Mouse (Mus musculus) midbrain, embryonic 10.5 days (tissue): ENCODE results near the gene Lrit2. TPM values are rescaled to one million over a fixed set of nuclear protein-coding genes. Genes with fewer than 3 reads are reported as not detected.

Source experiments
- DNase-seq: peaks from one replicate; pipeline ENCODE4 v3.0.0-alpha.2; 2017; ENCODE audit warnings: low spot score
- H3K27ac ChIP-seq: fragments of 300-500 bp; sonication (generic); replicated peaks from 2 replicates; pipeline ENCODE4 v1.5.1; 2016; ENCODE audit warnings: mild to moderate bottlenecking
- H3K27me3 ChIP-seq: fragments of 300-500 bp; sonication (generic); 2 replicates; pipeline ENCODE4 v1.6.1; 2016; ENCODE audit warnings: low read depth, mild to moderate bottlenecking; ENCODE audit not compliant: poor library complexity, severe bottlenecking
- H3K36me3 ChIP-seq: fragments of 300-500 bp; sonication (generic); 2 replicates; pipeline ENCODE4 v1.6.1; 2016; ENCODE audit warnings: mild to moderate bottlenecking, moderate library complexity
- H3K4me1 ChIP-seq: fragments of 300-500 bp; sonication (generic); 2 replicates; pipeline ENCODE4 v1.6.1; 2016
- H3K4me3 ChIP-seq: fragments of 300-500 bp; sonication (generic); 2 replicates; pipeline ENCODE4 v1.5.1; 2016; ENCODE audit warnings: mild to moderate bottlenecking, moderate library complexity
- H3K9me3 ChIP-seq: fragments of 300-500 bp; sonication (generic); replicated peaks from 2 replicates; pipeline ENCODE4 v1.6.1; 2016; ENCODE audit warnings: mild to moderate bottlenecking
- WGBS: fragments of 180-500 bp; shearing (Covaris S2); methylation state at CpG from one replicate; pipeline ENCODE4 v1.1.7; 2016; 5-methylcytosine and 5-hydroxymethylcytosine counted together
- polyA plus RNA-seq: library from polyadenylated mRNA; unstranded; fragments of >200 nt; fragmentation: Nextera tagmentation; extraction: Ambion mirVana; gene quantifications from 2 replicates; pipeline ENCODE4 v1.2.1, GENCODE M21; 2016

Gene Lrit2
- polyA plus RNA-seq, 1 experiment from 2014 or later = not detected

- Histone ChIP-seq H3K4me3 (no peak overlapping the region), H3K36me3 (no peaks in the 10 kb centered on the region), H3K27me3 (peaks cover 33% of the 10 kb centered on the region), H3K9me3 (no peaks in the 10 kb centered on the region), H3K27ac (no peak overlapping the region), H3K4me1 (peaks cover 15% of the 10 kb centered on the region)
- WGBS = 79% methylated on average over 6 of the region's 6 CpGs
- DNase-seq = no peak
Observed at GRCm38 (mm10) chr14:37094436-37094835, 26.7 kb downstream of the Lrit2 start.

GRCm38 (mm10) chr14:37095556-37095955 lies 27.8 kb downstream of the Lrit2 start:
- Histone ChIP-seq H3K27me3 (peaks cover 37% of the 10 kb centered on the region), H3K9me3 (no peaks in the 10 kb centered on the region), H3K27ac (no peak overlapping the region), H3K36me3 (no peaks in the 10 kb centered on the region), H3K4me3 (no peak overlapping the region), H3K4me1 (peaks cover 15% of the 10 kb centered on the region)
- DNase-seq = no peak
- 77% methylated on average over 4 of the region's 4 CpGs for WGBS

- peak within 1 kb of the TSS; percentile 46; the same call in 1 of the 2 replicates for H3K27ac ChIP-seq
- no peaks in the 10 kb centered on the region for H3K9me3 ChIP-seq
- H3K36me3 ChIP-seq = no peaks in the 10 kb centered on the region
- H3K4me1 ChIP-seq = peaks cover 15% of the 10 kb centered on the region
- peak within 1 kb of the TSS; percentile 56 for H3K4me3 ChIP-seq
- under 1% methylated on average over 30 of the region's 30 CpGs for WGBS
- peak; percentile 43 for DNase-seq
- peaks cover 37% of the 10 kb centered on the region for H3K27me3 ChIP-seq
Observed at GRCm38 (mm10) chr14:37097956-37098530, 30.3 kb downstream of the Lrit2 start, which contains the start of gene Cdhr1. Gene Cdhr1 (minus strand): TSS chr14:37098347.

- 81% methylated on average over 5 of the region's 5 CpGs for WGBS
- no peak for DNase-seq
- Histone ChIP-seq H3K9me3 (no peaks in the 10 kb centered on the region), H3K4me3 (no peak overlapping the region), H3K36me3 (no peaks in the 10 kb centered on the region), H3K27me3 (peaks cover 32% of the 10 kb centered on the region), H3K4me1 (peaks cover 10% of the 10 kb centered on the region), H3K27ac (no peak overlapping the region)
Observed at GRCm38 (mm10) chr14:37101531-37101930, 33.8 kb downstream of the Lrit2 start.

- peaks cover 23% of the 10 kb centered on the region for H3K27me3 ChIP-seq
- H3K9me3 ChIP-seq = no peaks in the 10 kb centered on the region
- 84% methylated on average over 3 of the region's 3 CpGs for WGBS
- H3K27ac ChIP-seq = no peak overlapping the region
- H3K4me1 ChIP-seq = peaks cover 10% of the 10 kb centered on the region
- no peak for DNase-seq
- no peaks in the 10 kb centered on the region for H3K36me3 ChIP-seq
- H3K4me3 ChIP-seq = no peak overlapping the region
Observed at GRCm38 (mm10) chr14:37102484-37102883, 34.8 kb downstream of the Lrit2 start.

GRCm38 (mm10) chr14:37104747-37105146 lies 37.0 kb downstream of the Lrit2 start:
- Histone ChIP-seq H3K9me3 (no peaks in the 10 kb centered on the region), H3K4me1 (no peaks in the 10 kb centered on the region), H3K27me3 (peaks cover under 1% of the 10 kb centered on the region; the same call in 1 of the 2 replicates), H3K27ac (no peak overlapping the region), H3K4me3 (no peak overlapping the region), H3K36me3 (no peaks in the 10 kb centered on the region)
- DNase-seq = no peak
- WGBS = 78% methylated on average over 5 of the region's 5 CpGs

- no peak overlapping the region for H3K4me3 ChIP-seq
- WGBS = 45% methylated on average over 7 of the region's 7 CpGs
- H3K36me3 ChIP-seq = no peaks in the 10 kb centered on the region
- H3K4me1 ChIP-seq = no peaks in the 10 kb centered on the region
- no peaks in the 10 kb centered on the region for H3K9me3 ChIP-seq
- no peak overlapping the region for H3K27ac ChIP-seq
- H3K27me3 ChIP-seq = no peaks in the 10 kb centered on the region
- DNase-seq = no peak
Observed at GRCm38 (mm10) chr14:37105846-37106245, 38.1 kb downstream of the Lrit2 start.

- Histone ChIP-seq H3K4me1 (no peaks in the 10 kb centered on the region), H3K4me3 (no peak overlapping the region), H3K36me3 (no peaks in the 10 kb centered on the region), H3K27me3 (no peaks in the 10 kb centered on the region), H3K9me3 (no peaks in the 10 kb centered on the region), H3K27ac (no peak overlapping the region)
- DNase-seq = no peak
- 87% methylated on average over 8 of the region's 8 CpGs for WGBS
Observed at GRCm38 (mm10) chr14:37109460-37109859, 41.7 kb downstream of the Lrit2 start.

GRCm38 (mm10) chr14:37109975-37110374 lies 42.2 kb downstream of the Lrit2 start:
- Histone ChIP-seq H3K9me3 (no peaks in the 10 kb centered on the region), H3K4me3 (no peak overlapping the region), H3K27me3 (no peaks in the 10 kb centered on the region), H3K4me1 (no peaks in the 10 kb centered on the region), H3K27ac (no peak overlapping the region), H3K36me3 (no peaks in the 10 kb centered on the region)
- 81% methylated on average over 9 of the region's 9 CpGs for WGBS
- no peak for DNase-seq

- H3K27ac ChIP-seq = no peak overlapping the region
- H3K4me1 ChIP-seq = no peaks in the 10 kb centered on the region
- H3K9me3 ChIP-seq = no peaks in the 10 kb centered on the region
- H3K4me3 ChIP-seq = no peak overlapping the region
- 87% methylated on average over 2 of the region's 2 CpGs for WGBS
- DNase-seq = no peak
- H3K27me3 ChIP-seq = no peaks in the 10 kb centered on the region
- H3K36me3 ChIP-seq = no peaks in the 10 kb centered on the region
Observed at GRCm38 (mm10) chr14:37110456-37110855, 42.7 kb downstream of the Lrit2 start.

- no peaks in the 10 kb centered on the region for H3K4me1 ChIP-seq
- no peaks in the 10 kb centered on the region for H3K36me3 ChIP-seq
- no peak overlapping the region for H3K4me3 ChIP-seq
Observed at GRCm38 (mm10) chr14:37111371-37111770, 43.6 kb downstream of the Lrit2 start.

GRCm38 (mm10) chr14:37112931-37113330 lies 45.2 kb downstream of the Lrit2 start:
- Histone ChIP-seq H3K27me3 (no peaks in the 10 kb centered on the region), H3K4me1 (no peaks in the 10 kb centered on the region), H3K36me3 (no peaks in the 10 kb centered on the region), H3K27ac (no peak overlapping the region), H3K9me3 (no peaks in the 10 kb centered on the region), H3K4me3 (no peak overlapping the region)
- no peak for DNase-seq
- 95% methylated on average over 7 of the region's 7 CpGs for WGBS

More at GRCm38 (mm10) chr14:37111371-37111770, 43.6 kb downstream of the Lrit2 start:
- Histone ChIP-seq H3K27ac (no peak overlapping the region), H3K27me3 (no peaks in the 10 kb centered on the region), H3K9me3 (no peaks in the 10 kb centered on the region)
- DNase-seq = no peak

- no peaks in the 10 kb centered on the region for H3K27me3 ChIP-seq
- 76% methylated on average over 3 of the region's 3 CpGs for WGBS
Observed at GRCm38 (mm10) chr14:37113922-37114321, 46.2 kb downstream of the Lrit2 start, which contains the start of gene 2610528A11Rik. Gene 2610528A11Rik (minus strand): TSS chr14:37114022.

More at GRCm38 (mm10) chr14:37113922-37114321, 46.2 kb downstream of the Lrit2 start, which contains the start of gene 2610528A11Rik:
- no peak within 1 kb of the TSS for H3K4me3 ChIP-seq
- no peaks in the 10 kb centered on the region for H3K4me1 ChIP-seq
- H3K36me3 ChIP-seq = peaks cover 5% of the 10 kb centered on the region; the same call in 1 of the 2 replicates
- H3K27ac ChIP-seq = no peak within 1 kb of the TSS
- H3K9me3 ChIP-seq = no peaks in the 10 kb centered on the region
- DNase-seq = no peak
